10 mouse cellular contexts compared by ENCODE assay signal in genomic region chr12:103301645-103302044, GRCm38 (mm10). TPM values are rescaled to one million over a fixed set of nuclear protein-coding genes. Genes with fewer than 3 reads are reported as not detected.
DNase-seq lines count a peak whose midpoint lies in the region.
"Had no signal": no experiment of that assay in that cellular context is flagged by ENCODE, and none has a peak within 500 bp of the region (broad histone marks: within the 10 kb centered on the region; RNA-seq: fewer than 3 reads in every experiment).

No protein-coding gene starts in this region.

- peak; percentile 48 to 71 for DNase-seq in heart, postnatal 36 days
- DNase-seq in heart, adult 11 months, result no peak
- DNase-seq in urinary bladder, postnatal 25 days (ENCODE audit: low spot score), result peak; percentile 57
- DNase-seq in urinary bladder, postnatal 4 days (ENCODE audit: low spot score in 2 of 2), result no peak
- peak; percentile 57 to 71 for DNase-seq in cerebellum, adult 18-20 months
- DNase-seq in gastrocnemius, postnatal 36 days, result peak; percentile 42 to 44
- DNase-seq in lung, adult 18-20 months, result peak; percentile 42 to 44
- peak; percentile 35 for DNase-seq in thymus, postnatal 0 days (ENCODE audit: low spot score)

- intact Hi-C loops in heart, postnatal 36 days (cut with DNase I), result loop anchor here (1.0 to 5.0 kb wide), 2 partner anchors 59 to 159 kb away; partner anchors contain the start of gene Prima1
- intact Hi-C loops in gastrocnemius, postnatal 36 days (cut with DNase I), result loop anchor here (2.0 to 5.0 kb wide), 2 partner anchors 39 to 59 kb away; partner anchors contain the start of gene Prima1

RNA-seq across cellular contexts. Expression of gene Fam181a, which starts 9.1 kb away (rescaled TPM):
- total RNA-seq in heart, postnatal 36 days (2021), result not detected
- not detected for total RNA-seq in gastrocnemius, postnatal 36 days (2021)
- polyA plus RNA-seq in thymus, postnatal 0 days (2015; fragmentation: Nextera tagmentation; extraction: Ambion mirVana), result not detected in 2 replicates
- polyA plus RNA-seq: liver, embryonic 16.5 days; stomach, embryonic 15.5 days had no signal

RNA-seq across cellular contexts. Expression of gene Asb2, which starts 54.2 kb away (rescaled TPM):
- total RNA-seq in heart, postnatal 36 days (2021), result 100 to 1,000 TPM; 370 to 512 TPM
- 100 to 1,000 TPM; 344 to 526 TPM for total RNA-seq in gastrocnemius, postnatal 36 days (2021)
- polyA plus RNA-seq in thymus, postnatal 0 days (2015; fragmentation: Nextera tagmentation; extraction: Ambion mirVana), result 5.2 and 5.6 TPM in 2 replicates

RNA-seq across cellular contexts. Expression of gene Prima1, which starts 59.7 kb away (rescaled TPM):
- under 1 TPM in 1 of 2 experiments, not detected in 1; 0.43 TPM for total RNA-seq in heart, postnatal 36 days (2021)
- total RNA-seq in gastrocnemius, postnatal 36 days (2021), result 10 to 100 TPM; 19.0 to 37.2 TPM
- not detected in 2 replicates for polyA plus RNA-seq in thymus, postnatal 0 days (2015; fragmentation: Nextera tagmentation; extraction: Ambion mirVana)
- polyA plus RNA-seq: liver, embryonic 16.5 days had no signal

Comparison
In these comparisons a context has a peak if more than half of its experiments do, and no peak if none do; other contexts are left out.
1. DNase-seq: peak in heart, postnatal 36 days (2 of 2), urinary bladder, postnatal 25 days (single experiment), cerebellum, adult 18-20 months (2 of 2), gastrocnemius, postnatal 36 days (2 of 2), lung, adult 18-20 months (2 of 2) and thymus, postnatal 0 days (single experiment); none in heart, adult 11 months (single experiment) and urinary bladder, postnatal 4 days (0 of 2).
2. RNA of gene Prima1, which starts 59.7 kb away (total RNA-seq): 19.0 to 37.2 TPM in gastrocnemius, postnatal 36 days; 0.43 TPM in heart, postnatal 36 days; every median in the first group is over 10 times any median in the second.